Mouse (Mus musculus): Measurements from ENCODE around the gene Ctnna2.

Ctnna2 gene

DNA sequence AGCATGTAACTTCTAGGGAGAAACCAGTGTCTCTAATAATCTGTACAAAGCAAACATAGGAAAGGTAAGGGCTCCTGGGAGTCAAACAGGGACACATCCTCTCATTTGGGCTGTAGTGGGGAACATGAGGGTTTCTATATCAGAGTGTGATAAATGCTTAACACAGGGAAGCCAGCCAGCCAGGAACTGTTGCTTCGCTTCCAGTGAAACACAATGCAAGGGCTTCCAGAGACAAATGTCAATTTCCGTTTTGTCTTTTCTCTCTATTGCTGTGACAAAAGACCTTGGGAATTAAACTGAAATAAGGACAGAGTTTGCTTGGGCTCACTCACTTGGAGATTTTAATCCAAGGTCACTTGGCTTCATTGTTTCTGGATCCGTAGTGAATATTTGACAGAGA lies 162.4 kb downstream of the Ctnna2 start:
- in situ Hi-C loops (cut with MseI, MboI), result no loop called here

DNA sequence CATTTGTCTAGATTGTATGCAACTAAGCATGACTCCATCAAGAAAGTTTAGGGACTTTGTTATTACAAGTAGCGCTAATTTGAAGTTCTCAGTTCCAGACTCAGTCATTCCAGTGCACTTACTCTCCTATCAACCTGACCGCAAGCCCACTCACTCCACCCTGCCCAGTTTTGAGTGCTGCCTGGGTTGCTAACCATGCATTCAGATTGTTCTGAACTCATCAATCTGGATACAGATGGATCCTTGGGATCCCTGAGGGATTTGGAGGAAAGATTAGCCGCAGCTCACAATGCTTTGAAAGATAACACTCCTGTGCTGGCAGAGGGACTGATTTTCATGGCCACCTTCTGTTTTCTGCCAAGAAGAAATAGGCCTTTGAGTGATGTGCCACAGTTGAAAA lies 168.5 kb downstream of the Ctnna2 start:
- in situ Hi-C loops (cut with MseI, MboI), result no loop called here

DNA sequence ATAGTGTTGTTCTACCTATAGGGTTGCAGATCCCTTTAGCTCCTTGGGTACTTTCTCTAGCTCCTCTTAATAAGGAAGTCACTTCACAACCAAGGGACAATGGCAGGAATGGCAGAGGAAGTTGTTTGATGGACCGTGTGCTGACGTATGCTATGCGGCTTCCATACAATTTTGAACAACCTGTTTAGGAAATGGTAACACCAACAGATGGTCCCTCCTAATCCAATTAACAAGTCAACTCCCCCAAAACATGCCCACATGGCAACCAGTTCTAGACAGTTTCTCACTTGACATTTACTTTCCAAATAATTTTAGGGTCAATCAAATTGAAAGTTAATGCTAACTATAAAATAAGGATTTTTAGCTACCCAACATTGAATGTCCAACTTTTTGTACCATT lies 176.9 kb downstream of the Ctnna2 start:
- in situ Hi-C loops (cut with MseI, MboI), result no loop called here

DNA sequence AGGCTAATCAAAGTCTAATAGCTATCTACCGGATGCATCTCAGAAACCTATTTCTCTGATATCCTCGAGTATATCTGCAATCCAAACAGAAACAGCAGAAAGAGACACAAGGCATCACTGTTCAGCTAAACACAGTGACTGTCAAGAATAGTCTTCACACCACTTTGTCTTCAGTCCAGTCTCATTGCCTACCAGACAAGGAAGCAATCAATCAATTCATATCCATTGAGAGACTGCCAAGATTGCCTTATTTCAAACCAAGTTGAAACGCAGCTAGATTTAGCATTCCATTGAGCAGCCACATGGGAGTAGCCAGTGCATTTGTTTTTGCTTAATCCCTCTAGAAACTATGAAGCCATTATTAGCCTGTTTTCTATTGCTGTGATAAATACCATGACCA lies 196.2 kb downstream of the Ctnna2 start:
- in situ Hi-C loops (cut with MseI, MboI), result no loop called here

DNA sequence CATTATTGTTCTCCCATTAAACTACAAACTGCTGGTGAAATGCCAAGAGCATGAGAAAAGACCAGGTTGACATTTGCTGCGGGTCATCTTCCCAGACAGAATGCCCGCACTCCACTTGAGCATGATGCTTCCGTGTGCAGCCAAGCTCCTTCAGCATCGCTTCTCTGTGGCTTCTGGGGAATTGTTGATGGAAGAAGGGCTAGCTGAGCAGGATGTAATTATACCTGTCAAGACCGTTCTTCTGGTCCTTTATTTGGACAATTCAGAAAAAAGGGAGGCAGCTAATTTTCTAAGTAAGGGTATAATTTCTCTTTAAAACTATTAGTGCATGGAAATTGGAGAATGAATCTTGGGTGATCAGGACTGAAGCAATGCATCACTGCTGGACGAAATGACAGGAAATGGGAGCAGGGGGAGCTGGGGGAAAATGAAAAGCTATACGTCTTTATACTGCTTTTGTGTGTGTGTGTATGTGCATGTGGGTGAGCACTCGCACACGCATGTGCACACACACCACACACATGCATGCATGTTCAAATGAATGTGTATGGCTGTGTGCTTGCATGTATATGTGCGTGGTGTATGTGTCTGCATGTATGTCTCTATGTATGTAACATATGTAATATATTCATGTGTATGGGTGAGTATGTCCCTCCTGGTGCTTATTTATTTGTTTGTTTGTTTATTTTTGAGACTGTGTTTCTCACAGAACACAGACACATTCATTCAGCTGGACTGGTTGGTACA lies 211.0 kb downstream of the Ctnna2 start:
- in situ Hi-C loops (cut with MseI, MboI), result no loop called here

DNA sequence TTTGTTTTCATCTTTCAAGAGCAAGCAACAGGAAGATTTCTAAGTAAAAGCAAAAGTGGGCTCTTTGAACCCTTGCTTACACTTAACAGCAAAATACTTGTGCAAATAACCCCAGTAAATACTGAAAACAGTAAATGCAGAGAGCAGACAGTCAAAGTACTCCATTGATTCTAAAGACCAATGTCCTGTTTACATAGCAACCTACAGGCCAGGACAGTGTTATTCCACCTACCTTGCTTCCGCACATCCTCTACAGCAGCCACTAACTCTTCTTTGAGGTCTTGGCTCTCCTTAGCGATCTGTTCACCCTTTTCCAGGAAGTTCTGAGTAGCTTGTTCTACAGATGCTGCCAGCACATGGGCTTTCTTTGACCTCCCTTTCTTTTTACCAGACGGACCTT lies 221.3 kb downstream of the Ctnna2 start:
- in situ Hi-C loops (cut with MseI, MboI), result no loop called here

DNA sequence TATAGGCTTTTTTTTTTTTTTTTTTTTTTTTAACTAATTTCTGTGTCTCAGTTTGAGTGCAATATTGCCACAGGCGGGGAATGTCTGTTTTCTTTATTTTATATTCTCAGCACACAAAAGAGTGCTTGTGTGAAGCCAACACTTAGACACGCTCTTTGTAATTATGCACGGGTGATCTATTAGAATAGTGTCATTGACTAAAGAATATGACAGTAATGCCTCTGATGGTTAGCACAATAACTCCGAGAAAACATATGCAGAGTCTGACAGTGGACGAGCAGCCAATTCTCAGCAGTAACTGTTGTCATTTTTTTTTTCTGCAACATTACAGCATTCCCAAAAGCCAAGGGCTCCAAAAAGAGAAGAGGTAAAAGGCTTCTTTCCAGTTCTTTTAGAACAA lies 234.1 kb downstream of the Ctnna2 start:
- in situ Hi-C loops (cut with MseI, MboI), result no loop called here

DNA sequence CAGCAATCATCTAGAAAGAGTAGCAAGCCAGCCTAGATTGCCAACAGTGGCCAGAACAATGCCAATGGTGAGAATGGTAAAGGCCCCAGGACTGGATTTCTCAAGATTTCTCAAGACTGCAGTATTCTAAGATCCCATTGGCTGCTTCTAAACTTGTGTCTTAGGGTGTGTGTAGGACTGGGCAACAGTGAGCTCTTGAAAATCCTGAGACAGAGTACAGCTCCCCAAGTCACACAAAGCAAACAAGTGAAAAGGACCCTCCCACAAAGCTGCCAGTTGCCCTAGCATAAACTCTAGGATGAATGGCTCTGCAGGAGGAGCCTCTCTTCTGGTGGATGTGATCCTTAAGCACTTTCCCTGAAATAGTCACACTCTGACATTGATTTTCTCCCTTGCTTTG lies 235.8 kb downstream of the Ctnna2 start:
- in situ Hi-C loops (cut with MseI, MboI), result no loop called here

DNA sequence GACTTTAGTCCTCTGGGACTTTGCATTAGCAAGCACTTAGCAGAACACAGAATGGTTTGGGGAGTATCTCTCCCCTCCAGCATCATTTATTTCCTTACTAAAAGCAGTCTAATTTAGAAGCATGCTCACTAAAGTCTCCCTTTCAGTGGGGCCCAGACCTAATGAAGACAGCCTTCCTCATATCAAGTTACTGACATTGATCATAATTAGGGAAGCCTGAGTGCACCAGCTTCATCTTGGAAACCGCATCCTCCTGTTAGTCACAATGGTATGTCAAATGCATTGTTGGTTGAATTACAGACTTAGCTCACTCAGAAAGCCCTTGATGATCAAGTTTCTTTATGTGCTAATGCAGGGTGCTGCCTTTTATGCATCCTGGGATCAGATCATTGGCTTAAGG lies 236.5 kb downstream of the Ctnna2 start:
- in situ Hi-C loops (cut with MseI, MboI), result no loop called here

DNA sequence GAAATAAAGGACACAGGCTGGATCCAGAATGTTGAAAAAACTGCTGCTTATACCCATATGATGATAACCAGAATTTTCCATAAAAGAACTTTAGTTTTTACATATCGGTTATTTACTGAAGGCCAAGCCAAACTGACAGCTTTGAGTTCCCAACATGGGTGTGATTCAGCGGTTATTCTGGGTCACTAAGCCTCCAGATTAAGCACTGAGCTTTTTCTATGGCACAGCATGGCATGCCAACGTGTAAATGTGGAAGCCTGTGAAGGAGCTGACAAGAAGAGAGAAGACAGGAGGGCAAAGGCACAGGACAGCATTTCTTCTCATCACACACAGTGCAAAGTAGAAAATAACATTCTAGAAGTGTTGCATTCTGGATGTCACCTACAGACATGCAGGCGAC lies 240.9 kb downstream of the Ctnna2 start:
- in situ Hi-C loops (cut with MseI, MboI), result no loop called here

DNA sequence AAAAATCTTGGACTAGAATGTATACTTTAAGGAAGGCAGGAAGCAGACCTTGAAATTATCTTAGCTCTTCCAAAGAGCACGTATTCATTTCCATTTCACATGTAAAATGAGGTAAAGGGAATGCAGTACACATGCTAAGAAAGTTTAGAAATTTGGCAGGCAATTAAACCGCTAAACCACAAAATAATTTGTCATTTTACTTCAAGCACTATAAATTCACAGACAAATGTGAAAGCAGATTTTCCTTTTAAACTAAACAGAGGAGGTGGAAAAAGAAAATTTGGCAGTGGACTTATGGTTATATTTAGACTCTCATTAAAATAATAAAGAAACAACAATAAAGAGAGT lies 254.6 kb downstream of the Ctnna2 start:
- in situ Hi-C loops (cut with MseI, MboI), result no loop called here

DNA sequence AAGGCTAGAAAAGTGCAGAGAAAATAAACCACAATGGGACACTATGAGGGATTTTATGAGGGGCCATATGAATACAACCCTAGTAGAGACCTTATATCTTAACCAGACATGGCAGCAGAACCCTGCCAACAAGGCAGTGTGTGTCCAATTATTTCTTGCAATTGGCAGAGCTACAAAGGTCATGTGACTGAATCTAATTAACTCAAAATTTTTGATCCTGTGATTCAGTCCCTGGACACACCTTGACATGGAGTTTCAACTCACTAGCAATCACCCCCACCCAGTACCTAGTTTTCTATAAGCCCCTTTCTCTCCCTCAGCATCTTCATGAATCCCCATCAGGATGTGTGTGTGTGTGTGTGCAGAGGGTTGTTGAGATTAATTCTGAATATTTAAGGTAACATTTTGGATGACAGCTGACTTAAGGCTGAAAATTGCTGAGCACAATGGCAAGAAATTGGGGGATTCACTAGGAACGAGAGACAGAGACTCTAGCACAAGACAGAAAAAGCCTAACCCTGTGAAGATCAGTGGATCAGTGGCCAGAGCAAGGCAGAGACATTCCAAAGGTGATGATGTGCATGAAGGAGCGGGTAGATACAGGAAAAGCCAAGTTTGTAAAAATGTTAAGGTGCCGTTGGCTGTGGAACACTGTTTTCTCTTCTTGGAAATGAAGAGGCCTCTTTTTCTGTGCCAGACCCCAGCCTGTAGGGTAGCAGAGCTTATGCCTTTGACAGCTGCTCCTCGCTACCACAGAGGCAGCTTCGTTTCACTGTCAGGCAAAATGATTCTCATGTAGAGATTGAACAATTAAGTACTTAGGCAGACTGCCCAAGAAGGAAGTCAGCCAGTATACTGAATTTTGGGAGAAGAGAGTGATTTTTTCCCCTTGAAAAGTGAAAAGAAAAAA lies 255.2 kb downstream of the Ctnna2 start:
- in situ Hi-C loops (cut with MseI, MboI), result no loop called here

DNA sequence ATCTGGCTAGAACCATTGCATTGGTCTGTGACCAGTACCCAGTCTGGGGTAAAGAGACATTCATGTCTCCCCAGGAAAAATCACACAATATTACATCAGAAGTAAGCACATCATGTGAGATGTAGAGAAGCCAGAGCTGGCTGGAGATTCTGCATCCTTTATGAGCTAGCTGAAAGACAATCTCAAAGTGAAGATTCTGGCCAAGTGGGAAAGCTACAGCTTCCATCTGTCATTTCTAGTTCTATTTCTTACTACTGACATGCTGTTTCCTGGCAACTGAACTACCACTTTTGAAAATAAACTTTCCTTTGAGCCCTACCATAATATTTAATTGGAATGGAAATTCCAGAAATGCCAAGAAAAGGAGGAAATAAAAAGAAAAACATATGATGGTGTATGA lies 285.4 kb downstream of the Ctnna2 start:
- in situ Hi-C loops (cut with MseI, MboI), result no loop called here

DNA sequence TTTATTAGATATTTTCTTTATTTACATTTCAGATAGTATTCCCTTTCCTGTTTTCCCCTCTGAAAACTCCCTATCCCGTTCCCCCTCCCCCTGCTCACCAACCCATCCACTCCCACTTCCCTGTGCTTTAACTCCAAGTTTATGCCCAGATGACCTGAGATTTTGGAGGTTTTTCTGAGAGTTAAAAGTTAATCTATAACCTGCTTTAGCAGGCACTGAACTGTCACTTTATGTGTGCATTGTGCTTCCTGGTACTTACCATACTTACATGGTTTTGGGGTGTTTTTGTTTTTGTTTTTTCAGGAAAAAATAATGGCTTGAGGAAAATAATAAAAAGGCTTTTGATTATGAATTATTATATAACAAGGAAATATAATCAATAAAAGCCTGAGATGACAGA lies 292.3 kb downstream of the Ctnna2 start:
- in situ Hi-C loops (cut with MseI, MboI), result no loop called here

DNA sequence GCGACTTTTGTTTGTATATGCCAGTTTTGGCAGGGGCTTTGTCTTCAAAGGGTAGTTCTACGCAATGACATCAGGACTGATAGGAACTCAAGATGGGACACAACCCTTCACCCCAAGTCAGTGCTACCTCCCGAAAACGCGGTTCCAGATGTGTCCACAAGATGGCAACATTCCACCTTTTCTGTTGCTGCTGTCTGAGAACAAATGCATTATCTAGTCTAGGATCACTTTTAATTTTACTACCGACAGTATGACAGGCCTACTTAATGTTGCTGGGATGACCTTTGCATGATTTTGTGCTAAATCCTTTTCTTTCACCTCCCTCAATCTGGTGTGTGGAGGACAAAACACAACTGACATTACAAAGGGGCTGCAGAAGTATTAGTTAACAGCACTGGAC lies 329.4 kb downstream of the Ctnna2 start:
- in situ Hi-C loops (cut with MseI, MboI), result no loop called here

DNA sequence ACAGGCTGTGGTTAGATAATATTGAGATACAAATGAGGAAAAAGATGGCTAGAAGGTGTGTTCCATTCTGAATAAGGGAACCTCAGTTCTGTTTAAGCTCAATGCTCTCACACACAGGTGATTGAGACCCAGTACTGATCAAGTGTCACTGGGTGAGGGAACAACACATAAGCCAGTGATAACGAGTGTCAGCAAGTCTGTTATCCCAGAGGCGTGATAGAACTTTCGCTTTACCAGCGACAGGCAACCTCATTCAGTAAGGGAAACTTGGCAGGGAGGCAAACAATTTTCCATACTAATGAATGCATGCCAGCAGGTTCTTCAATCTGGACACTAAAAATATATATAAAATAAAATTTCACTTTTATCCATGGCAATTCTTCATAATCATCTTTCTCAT lies 334.9 kb downstream of the Ctnna2 start:
- in situ Hi-C loops (cut with MseI, MboI), result loop anchor here (25.0 kb wide), 1 partner anchor 868 kb away; no protein-coding TSS in a partner anchor

DNA sequence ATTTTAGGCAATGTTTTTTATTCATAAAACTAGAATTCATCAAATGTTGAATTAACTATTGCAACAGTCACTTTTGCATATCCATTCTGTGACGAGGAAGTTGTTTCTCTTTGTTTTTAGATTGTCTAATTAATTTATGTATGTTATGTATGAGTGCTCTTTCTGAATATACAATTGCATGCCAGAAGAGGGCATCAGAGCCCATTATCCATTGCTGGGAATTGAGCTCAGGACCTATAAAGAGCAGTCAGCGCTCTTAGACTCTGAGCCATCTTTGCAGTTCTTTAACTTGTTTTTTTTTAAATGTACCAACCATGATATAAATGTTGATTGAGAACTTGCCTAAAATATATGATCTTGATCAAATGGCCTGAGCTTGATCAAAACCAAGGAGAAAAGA lies 340.7 kb downstream of the Ctnna2 start:
- in situ Hi-C loops (cut with MseI, MboI), result loop anchor here (25.0 kb wide), 1 partner anchor 874 kb away; no protein-coding TSS in a partner anchor

DNA sequence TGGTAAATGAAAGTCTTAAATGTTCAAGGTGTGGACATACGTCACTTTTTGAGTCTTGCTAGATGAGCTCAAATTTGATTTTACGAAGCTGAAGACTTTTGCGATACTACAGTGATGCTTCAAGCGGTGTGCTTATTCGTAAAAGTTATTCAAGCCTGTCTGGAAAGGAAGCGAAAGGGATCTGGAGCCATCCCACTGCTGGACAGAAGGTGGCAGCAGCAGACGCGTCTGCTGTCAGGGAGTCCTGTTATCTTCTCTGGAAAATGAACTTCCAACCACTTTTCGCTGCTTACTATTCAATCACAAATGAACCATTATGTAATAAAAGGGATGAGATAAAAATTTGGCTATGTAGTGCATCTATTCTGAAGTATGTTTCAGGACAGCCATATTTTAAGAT lies 345.5 kb downstream of the Ctnna2 start:
- in situ Hi-C loops (cut with MseI, MboI), result loop anchor here (25.0 kb wide), 1 partner anchor 878 kb away; no protein-coding TSS in a partner anchor

DNA sequence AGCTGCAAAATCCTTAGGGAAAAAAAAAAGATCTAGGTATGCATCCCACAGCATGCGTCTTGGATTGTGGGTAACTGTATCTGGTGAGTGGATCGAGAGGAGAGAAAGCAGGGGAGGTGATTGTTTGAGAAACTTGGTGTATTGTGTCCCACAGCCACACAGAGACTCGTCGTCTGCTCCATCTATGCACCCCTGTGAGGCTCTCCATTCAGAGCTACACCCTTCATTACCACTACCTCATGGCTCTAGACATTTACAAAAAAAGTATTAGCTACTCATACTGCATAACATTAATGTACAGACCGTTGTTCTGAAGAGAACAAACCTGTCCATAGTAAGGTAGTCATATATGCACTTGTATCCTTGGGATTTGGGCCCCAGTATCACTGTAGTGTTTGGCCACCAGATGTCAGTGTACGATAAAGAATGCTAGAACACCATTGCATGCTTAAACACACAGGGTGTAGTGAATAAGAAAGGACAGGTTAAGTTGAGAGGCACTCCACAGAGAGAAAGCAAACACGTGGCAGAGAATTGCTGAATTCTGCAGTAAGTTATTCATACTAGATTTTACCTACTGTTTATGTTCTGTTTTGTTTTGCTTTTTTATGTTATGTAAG lies 350.8 kb downstream of the Ctnna2 start:
- in situ Hi-C loops (cut with MseI, MboI), result loop anchor here (25.0 kb wide), 1 partner anchor 884 kb away; no protein-coding TSS in a partner anchor

DNA sequence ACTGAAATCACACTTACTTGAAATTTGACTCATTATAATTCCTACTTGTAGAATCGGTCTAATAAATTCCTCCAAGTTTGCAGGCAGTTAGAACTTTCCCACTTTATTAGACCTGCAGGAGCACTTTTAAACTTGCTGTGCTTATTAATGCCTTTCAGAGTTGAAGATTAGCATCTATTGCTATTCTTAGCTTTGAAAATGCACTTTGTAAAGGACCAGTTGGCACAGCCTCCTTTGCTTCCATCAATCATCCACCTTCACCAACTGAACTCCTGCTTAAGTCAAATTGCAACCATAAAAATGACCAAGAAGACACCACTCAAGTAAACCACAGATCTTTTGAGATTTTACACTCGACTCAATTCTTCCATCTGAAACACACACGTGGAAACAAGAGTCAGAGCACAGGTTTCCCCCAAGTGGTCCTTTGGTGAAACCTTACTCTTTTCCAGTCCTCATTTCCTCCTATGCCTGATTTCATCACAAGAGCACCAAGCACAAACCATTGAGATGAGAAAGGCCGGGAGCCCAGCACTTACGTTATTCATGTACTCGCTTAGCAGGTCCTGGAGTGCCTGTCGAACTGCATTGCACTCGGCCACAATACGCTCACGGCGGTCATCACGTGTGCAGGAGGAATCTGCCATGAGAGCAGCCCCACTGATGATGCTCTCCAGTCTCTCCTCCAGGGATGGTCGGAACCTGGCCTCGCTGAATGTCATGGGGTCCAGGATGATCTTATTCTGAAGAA lies 374.7 kb downstream of the Ctnna2 start:
- in situ Hi-C loops (cut with MseI, MboI), result no loop called here

DNA sequence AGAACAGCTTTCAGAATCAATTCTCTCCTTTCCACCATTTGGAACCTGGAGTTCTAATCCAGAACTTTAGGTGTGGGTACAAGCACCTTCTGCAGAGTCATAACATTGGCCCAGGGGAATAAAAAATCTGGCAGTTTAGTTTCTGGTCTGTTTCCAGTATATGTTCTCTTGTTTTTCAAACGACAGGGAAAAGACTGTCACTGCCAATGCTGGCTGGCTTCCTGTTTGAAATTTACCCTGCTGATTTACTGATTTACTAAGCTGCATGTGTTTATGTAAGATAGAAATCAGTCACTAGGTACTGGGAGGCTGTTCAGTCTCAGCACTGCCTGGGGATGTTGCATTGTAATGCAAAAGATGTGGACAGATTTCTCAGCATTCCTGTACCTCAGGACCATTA lies 375.6 kb downstream of the Ctnna2 start:
- in situ Hi-C loops (cut with MseI, MboI), result no loop called here

DNA sequence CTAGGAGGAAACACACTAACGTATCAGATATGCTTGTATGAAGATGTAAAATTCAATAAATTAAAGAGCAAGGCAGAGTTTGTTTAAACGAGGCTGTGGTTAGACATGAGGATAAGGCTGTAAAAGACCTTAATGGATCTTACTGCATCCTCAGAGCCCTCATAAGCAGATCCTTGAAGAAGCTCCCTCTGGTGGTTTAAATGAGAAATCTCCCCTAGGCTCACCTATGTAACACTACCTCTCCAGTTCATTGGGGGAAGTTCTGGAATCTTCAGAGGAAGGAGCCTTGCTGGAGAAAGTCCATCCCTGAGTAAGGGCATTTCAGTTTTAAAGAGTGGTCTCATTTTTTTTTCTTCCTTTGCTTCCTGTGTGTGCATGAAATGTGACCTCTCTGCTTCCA lies 380.3 kb downstream of the Ctnna2 start:
- in situ Hi-C loops (cut with MseI, MboI), result no loop called here

Data from mouse trophoblast stem cell (cell line).